Mouse (Mus musculus) urinary bladder, adult 18-20 months (tissue): ENCODE measurements around the gene Zfp59.
A peak's percentile ranks its signal among the peaks of the same experiment; 100 is the strongest.
"Not testable (repeated sequence)": the region's sequence is repeated elsewhere in the genome, so short reads cannot be mapped to it uniquely, and the experiment has no call there.

ENCODE experiments used
- DNase-seq, 2 experiments: peaks; one replicate each; pipeline ENCODE4 v3.0.0; 2022; ENCODE audit warnings: low spot score in 2 of 2, mixed read lengths in 2 of 2

The Zfp59 gene

DNA sequence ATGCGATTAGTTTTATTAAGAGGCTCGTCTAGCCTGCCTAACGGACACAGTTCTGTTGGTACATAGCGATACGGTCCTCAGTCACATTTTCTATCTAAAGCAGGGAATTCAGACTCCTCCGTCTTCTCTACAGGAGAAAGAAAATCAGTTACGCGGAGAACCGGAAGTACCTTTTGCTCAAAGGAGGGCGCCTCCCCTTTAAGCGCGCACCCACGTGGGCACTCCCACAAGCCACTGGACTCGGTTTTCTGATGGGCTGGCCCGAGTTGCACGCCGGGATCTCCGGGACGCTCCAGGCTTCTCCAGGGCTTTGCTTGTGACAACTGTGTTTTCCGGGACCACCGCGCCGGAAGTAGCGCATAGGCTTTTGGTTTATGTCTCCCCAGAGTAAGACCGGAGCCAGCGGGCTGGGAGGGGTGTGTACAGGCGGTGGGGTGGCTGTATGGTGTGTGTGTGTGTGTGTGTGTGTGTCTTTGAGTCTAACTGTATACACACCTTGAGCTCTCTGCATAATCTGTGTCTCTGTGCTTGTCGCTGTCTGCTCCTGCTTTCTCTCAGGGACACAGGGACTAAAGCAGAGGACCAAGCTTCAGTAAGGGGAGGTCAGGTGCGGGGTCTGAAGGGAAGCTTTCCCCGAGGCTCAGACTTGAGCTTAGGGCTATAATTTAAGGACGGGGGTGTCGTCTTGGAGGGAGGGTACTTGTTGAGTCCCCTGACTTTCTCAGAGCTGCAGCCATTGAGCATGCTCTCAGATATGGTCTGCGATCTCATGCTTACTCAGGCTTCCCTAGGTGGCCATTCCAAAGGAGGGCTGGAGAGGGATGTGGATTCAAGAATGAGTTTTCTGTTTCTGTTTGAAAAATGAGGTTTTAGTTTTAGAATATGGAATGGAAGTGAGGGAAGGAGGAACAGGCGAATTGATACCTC, at the start of gene Zfp59:
Zfp59 (plus strand) TSS at position 285 of the 927 bp plus-strand sequence.
- peak; percentile 70 to 82 for DNase-seq

DNA sequence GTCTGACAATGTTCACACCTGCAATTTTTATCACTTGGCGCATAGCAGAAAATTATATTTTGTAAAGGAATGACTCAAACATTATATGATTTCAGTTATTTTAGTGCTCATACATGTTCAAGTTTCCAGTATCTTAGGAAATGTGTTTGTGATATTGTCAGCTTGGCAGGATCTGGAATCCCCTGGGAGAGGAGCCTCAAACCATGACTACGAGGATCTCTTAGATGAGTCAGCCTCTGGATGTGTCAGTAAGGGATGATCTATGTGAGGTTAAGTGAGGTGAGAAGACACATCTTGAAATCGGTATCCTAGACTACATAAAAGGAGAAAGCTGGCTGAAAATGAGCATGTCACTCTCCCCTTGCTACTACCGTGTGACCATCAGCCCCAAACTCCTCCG, 49.1 kb upstream of the Zfp59 start:
- DNase-seq, result no peak

DNA sequence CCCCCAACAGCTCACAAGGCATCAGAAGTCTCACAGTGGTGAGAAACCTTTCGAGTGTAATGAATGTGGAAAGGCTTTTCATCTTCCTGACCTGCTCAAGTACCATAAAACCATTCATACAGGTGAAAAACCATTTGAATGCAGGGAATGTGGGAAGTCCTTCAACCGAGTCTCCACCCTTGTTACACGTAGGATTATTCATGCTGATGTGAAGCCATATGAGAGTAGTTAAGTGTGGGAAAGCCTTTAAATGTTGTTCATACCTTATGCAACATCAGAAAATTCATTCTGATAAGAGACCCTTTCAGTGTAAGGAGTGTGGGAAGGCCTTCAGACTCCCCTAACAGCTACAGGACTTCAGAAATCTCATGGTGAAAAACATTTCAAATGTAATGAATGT, 44.5 kb upstream of the Zfp59 start:
- DNase-seq, result not testable (repeated sequence)

DNA sequence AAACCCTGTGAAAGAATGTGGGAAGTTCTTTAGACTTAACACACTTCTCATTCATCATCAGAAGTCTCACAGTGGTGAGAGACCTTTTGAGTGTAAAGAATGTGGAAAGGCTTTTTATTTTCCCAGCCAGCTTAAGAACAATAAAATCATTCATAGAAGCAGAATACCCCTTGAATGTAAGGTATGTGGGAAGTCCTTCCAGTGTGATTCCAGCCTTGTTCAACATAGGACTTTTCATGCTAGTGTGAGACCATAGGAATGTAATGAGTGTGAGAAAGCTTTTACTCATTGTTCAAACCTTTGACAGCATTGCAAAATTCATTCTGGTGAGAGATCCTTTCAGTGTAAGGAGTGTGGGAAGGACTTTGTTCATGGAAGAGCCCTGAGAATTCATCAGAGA, 43.8 kb upstream of the Zfp59 start:
- DNase-seq, result no peak

DNA sequence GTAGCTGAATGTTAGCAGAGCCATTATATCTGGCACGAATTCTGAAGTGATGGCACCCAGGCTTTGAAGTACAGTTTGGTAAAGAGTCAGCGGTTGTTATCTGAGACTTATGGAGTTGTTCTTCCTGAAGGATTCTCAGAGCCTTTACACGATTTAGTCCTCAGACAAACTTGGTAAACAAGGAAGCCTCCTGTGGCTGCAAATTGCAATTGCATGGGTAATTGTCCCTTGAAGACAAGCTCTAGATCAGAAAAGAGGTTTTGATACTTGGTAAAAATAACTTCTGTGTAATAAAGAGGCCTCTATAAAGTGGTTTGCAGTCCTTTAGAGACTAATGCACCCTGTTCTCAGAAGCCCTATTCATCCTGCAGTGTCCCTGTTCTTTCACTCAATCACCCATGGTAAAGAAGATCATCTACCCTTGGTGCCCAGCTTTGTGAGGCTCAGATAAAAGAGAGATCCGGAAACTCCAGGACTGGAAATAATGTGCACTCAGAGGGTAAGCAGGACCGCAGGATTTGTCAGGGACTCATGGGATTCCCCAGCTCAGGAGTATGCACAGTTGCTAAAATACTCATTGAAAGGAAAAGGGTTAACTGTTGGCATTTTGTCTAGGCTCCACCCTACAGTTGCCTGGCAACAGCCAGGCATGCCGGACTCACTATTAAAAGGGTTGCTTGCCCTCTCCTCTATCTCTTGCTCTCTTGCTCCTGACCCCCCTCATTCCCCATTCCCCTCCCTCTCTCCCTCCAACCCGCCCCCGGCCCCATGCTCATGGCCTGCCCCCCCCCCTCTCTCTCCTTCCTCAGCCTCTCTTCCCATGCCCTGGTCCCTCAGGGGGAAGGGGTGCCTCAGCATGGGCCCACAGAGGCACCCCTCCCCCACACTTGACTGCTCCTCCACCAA, 40.2 kb upstream of the Zfp59 start:
- no peak for DNase-seq

DNA sequence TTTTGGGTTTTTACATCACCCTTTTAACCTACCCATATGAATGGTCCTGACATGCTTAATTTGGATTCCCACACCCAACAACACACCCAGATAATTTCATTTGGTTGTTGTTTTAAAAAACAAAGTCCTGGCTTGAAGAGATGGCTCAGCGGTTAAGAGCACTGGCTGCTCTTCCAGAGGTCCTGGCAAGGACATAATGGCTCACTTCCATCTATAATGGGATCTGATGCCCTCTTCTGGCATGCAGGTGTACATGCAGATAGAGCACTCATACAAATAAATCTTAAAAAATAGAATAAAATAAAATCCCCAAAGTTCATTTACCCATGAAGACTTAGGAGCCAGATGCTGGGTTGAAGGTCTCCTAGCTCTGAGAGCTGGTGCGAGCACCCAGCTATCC, 37.3 kb upstream of the Zfp59 start:
- no peak for DNase-seq

DNA sequence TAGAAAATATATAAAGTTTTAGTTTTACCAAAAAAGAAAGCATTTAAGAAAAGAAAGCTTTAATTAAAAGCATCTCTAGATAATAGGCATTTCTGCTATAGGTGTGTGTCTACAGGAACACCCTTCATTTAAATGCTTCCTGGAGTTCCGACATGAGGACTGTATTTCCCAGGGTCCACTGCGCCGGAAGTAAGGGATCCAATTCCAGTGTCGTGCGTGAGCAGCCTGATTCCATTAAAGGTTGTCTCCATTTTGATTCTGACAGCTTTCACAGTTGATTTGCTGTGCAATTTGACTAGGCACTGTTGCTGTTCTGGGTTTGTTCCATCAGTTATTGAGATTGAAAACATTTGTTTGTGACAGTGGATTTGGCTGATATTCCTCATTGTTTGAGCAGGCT, 35.4 kb upstream of the Zfp59 start:
- DNase-seq, result no peak

DNA sequence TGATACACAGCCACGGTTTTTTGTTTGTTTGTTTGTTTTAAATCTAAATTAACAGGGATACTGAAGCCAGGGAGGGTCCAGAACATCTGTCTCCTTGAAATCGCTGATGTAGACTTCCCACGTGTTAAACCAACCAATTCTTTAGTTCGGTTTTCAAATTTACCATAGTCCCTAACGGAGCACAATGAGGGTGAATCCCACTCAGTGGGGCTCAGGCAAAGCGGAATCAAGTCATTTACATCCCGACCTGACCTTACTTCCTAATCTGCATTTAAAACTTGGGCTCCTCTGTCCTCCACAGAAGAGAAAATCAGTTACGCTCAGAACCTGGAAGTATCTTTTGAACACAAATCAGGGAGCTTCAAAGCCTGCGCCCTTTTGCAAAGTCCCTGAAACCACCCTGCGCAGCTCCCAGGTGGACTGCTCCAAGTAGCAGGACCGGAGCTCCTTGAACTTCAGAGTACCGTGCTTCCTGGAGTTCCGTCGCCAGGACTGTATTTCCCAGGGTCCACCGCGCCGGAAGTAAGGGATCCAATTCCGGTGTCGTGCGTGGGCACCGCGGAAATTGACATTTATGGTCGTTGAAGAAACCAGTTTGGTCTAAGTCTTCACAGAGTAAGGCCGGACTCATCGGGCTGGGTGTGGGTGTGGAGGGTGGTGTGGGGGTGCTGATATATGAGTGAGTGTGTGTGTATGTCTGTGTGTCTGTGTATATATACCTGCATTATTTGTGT, 33.9 kb upstream of the Zfp59 start:
- DNase-seq, result peak; percentile 76 to 83

DNA sequence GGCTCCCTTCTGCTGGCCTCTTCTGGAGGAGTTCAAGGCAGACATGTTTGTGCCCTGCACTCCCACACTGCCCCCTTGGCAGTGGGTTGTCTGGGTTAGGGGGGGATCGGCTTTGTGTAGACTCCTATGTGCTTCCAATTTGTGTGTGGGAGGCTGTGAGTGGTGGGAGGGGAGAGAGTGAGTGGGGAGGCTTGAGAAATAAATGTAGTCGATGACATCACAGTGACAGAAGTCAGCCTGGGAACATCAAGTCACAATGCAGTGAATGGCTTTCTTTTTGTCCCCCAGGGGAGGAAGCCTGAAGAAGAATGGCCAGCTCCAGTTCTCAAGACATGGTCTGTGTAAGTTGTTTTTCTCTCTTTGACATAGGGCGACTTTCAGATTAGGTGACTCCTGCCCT, 31.5 kb upstream of the Zfp59 start, which contains the start of gene Zfp626:
Zfp626 (plus strand) TSS at position 301 of the 400 bp plus-strand sequence.
- DNase-seq, result not testable (repeated sequence)

DNA sequence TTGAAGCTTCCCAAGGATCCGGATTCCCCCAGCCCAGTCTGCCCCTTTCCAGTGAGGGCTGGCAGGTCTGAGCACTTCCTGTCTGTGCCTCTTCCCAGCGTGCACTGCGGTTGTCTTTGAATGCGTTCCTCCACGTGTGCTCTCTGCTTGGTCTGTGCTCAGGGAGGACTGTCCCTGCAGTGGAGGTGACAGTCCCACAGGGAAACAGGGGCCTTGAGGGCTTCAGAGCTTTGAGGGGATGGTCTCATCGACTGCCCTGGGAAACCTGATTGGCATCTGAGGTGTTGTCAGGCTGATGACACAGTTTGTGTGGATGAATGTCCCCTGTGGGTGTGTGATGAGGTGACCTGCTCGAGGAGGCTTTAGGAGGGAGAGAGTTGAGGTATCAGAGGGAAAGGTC, 31.1 kb upstream of the Zfp59 start:
- not testable (repeated sequence) for DNase-seq

DNA sequence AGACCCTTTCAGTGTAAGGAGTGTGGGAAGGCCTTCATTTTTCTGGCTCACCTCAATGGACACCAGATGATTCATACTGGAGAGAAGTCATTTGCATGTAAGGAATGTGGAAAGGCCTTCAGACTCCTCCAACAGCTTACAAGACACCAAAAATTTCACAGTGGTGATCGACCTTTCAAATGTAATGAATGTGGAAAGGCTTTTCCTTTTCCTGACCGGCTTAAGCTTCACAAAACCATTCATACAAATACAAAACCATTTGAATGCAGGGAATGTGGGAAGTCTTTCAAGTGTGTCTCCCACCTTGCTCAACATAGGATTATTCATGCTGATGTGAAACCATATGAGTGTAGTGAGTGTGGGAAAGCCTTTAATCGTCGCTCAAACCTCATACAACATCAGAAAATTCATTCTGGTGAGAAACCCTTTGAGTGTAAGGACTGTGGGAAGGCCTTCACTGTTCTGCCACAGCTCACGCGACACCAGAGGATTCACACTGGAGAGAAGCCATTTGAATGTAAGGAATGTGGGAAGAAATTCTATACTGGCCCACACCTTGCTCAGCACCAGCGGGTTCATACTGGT, 19.8 kb upstream of the Zfp59 start:
- no peak for DNase-seq

DNA sequence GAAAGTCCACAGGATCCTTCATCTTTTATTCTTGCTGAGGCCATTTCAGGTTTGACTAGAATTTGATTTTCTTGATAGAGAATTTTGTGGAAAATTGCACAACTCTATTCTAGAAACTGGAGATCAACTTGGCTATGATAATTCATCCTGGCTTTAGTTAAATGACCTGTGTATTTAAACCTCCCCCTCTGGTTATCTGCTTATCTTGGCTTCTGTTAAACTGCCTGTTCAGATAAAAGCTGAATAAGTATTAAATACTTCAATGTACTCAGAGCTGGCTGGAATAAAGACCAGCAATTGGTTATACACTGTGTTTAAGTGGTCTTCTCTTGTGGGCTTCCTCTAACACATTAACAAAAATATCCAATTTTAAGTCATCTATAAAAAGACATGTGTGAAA, 15.8 kb upstream of the Zfp59 start:
- DNase-seq, result no peak

DNA sequence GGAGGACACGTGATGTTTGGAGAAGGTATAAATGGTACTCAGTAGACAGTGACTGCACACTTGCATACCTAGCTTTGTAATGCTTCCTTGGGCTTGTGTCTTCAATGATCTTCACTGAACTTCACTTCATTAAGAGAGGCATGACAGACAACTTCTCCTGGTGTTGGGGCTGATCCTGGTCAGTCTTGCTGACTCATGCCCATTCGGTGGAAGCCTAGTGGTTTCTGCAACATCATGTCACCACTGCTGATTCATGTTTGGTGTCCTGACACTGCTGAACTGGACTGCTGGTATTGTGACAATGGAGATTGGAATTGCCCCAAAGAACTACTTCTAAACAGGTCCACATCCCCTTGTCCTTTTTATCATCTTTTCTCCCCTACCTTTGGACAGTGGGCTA, 4.3 kb upstream of the Zfp59 start:
- no peak for DNase-seq

DNA sequence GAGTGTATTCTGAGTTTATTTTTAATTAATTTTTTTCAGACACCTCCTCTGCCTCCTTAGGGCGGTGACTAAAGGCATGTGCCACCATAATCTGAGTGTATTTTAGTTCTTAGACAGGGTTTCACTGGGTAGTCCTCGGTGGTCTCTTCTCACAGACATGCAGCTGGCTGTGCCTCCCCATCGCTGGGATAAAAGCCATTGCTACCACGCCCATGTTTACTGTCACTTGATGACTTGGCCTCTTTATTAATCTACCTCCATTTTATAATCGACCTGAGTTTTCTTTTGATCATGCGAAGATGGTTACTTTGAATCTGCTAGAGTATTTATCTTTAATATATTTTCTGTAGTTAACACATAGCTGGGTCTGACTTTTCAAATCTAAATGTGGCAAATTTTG, 511 bp upstream of the Zfp59 start:
- DNase-seq, result peak in 1 of 2 experiments; percentile 5

DNA sequence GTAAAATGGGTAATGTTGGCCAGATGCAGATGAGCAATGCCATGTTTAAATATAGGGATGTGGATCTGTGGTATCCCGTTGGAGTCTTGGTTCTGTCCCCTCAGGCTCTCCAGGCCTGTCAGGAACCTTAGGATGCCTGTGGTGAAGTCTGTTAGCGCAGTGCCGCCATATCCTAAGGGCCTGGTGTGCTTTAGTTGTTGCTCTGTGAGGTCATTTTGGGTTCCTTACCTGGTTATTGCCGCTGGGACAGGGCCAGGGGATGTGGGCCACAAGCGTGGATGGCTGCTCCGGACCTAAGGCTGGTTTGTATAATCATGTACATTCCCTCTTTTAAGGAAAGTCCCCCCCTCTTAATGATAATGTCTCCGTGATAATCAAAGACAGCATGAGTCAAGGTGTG, 1.2 kb downstream of the Zfp59 start:
- no peak for DNase-seq

DNA sequence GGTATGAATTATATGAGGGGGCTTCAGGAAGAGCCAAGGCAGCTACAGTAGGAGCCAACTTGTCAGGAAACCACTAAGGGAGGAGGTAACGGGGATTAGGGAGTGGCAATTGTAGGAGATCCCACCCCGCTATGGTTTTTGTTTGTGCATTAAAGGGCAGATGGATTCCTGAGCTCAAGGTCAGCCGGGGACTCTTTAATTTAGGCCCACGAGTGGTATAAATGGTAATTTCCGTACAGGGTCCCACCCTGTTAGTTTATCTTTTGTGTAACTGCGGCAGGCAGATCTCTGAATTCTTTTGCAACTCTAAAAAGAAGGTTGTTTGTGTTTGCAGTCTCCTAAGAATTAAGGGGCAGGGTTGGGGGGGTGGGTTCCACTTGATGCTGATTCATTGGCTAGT, 1.7 kb downstream of the Zfp59 start:
- no peak for DNase-seq

DNA sequence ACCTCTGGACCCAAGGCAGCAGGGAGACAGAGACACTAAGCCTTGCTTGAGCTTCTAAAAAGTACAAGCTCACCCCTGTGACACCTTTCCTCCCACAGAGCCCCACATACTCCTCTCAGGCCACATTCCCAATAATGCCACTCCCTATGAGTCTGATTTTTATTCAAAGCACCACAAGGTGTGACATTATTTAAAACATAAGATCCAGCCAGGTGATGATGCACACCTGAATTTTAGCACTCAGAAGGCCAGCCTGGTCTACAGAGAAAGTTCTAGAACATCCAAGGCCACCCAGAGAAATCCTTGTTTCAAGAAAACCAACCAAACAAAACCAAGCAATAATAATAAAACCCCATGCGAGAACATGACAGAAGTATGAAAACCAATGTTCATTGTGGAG, 18.8 kb downstream of the Zfp59 start, which contains the start of gene Zfp607a:
Zfp607a (plus strand) TSS at position 301 of the 400 bp plus-strand sequence.
- no peak for DNase-seq

DNA sequence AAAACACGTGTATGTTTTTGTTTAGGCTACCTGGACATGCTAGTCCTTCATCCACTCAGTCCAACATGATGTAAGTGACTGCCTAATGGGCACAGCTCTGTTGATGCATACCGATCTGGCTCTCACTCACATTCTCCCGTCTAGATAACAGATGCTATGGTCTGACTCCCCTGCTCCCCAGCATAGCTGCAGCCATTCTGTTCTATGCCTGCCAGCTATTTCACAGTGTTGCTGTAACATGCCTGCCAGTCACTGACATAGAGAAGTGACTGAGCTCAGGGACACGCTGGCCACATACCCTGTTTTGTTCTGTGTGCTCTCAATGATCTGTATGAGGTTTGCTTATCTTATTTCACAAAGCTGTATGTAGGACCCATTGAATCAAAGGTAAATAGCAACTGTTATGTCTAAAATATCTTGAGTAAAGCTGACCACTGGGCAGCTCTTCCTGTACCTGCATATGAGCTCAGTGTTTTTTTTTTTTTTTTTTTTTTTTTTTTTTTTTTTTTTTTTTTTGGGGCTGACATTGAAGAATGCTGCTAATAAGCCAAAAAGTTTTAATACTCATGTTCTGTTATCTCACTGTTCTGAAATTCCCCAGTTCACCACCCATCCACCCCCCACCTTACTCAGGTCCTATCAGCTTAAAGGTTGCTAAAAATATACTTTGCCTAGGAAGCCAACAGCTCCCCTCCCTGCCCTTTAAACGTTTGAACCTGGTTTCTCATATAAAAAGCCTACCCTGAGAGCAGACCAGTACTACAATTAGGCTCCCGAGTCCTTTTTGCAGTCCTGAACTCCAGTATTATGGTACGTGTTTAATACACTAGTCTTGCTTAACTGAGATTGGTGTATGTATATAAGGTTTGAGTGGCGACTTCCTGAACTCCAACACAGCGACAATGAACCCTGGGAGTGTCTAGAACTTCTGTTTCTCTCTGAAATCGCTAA, 21.2 kb downstream of the Zfp59 start:
- DNase-seq, result no peak

DNA sequence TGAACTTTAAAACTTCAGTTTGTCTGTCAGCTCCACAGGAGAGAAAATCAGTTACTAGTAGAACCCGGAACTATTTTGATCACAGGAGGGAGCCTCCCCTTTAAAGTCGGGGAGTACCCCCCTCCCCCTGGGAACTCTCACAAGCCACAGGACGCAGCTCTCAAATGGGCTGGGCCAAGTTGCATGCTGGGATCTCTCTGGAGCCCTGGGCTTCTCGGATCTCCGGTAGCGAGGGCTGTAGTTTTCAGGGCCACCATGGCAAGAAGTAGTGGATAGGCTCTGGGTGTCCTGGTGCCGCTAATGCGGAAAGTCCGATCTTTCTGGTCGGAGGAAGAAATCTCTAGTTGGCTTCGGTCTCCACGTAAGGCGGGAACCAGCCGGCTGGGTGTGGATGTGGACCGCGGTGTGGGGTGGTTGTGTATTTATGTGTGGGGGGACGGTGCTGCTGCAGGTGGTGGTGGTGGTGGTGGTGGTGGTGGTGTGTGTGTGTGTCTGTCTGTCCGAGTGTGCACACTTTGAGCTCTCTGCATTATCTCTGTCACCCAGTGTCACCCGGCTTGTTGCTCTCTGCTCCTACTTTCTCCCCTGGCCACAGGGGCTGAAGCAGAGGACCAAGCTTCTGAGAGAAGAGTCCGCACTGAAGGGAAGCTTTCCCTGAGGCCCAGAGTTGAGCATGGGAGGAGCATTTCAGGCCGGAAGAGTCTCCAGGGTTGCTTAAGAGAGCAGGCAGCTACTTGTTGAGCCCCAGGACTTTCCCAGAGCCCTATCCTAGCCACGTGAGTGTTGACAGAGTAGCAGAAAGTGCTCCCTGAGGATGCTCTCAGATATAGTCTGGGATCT, 22.2 kb downstream of the Zfp59 start:
- peak; percentile 66 to 79 for DNase-seq
